Mouse (Mus musculus): ENCODE measurements around the gene Mettl15.
"Not testable (repeated sequence)": the region's sequence is repeated elsewhere in the genome, so short reads cannot be mapped to it uniquely, and the experiment has no call there.

Gene Mettl15

GRCm38 (mm10) chr2:109280600-109281340, at the start of gene Mettl15, which contains the start of gene Kif18a:
Mettl15 (minus strand) TSS chr2:109280748.
Kif18a (plus strand) TSS chr2:109280738.
- peak; percentile 96 for DNase-seq (ENCODE audit: low spot score)

GRCm38 (mm10) chr2:109311369-109311768, 30.8 kb upstream of the Mettl15 start:
- no peak for DNase-seq (ENCODE audit: low spot score)

- DNase-seq (ENCODE audit: low spot score) = no peak
Measured at GRCm38 (mm10) chr2:109303638-109304037, 23.1 kb upstream of the Mettl15 start.

- no peak for DNase-seq (ENCODE audit: low spot score)
Measured at GRCm38 (mm10) chr2:109302234-109302633, 21.7 kb upstream of the Mettl15 start.

GRCm38 (mm10) chr2:109298160-109298559, 17.6 kb upstream of the Mettl15 start:
- DNase-seq (ENCODE audit: low spot score) = no peak

- no peak for DNase-seq (ENCODE audit: low spot score)
Measured at GRCm38 (mm10) chr2:109296264-109296663, 15.7 kb upstream of the Mettl15 start.

GRCm38 (mm10) chr2:109289327-109289726, 8.8 kb upstream of the Mettl15 start:
- DNase-seq (ENCODE audit: low spot score) = no peak

GRCm38 (mm10) chr2:109284121-109284520, 3.6 kb upstream of the Mettl15 start:
- DNase-seq (ENCODE audit: low spot score) = no peak

GRCm38 (mm10) chr2:109281341-109281690, 768 bp upstream of the Mettl15 start:
- DNase-seq (ENCODE audit: low spot score) = no peak

GRCm38 (mm10) chr2:109280272-109280599, 312 bp downstream of the Mettl15 start:
- no peak for DNase-seq (ENCODE audit: low spot score)

GRCm38 (mm10) chr2:109278036-109278435, 2.5 kb downstream of the Mettl15 start:
- DNase-seq (ENCODE audit: low spot score) = peak; percentile 45

GRCm38 (mm10) chr2:109277593-109277992, 3.0 kb downstream of the Mettl15 start:
- no peak for DNase-seq (ENCODE audit: low spot score)

- no peak for DNase-seq (ENCODE audit: low spot score)
Measured at GRCm38 (mm10) chr2:109273098-109273497, 7.5 kb downstream of the Mettl15 start.

- DNase-seq (ENCODE audit: low spot score) = no peak
Measured at GRCm38 (mm10) chr2:109262779-109263178, 17.8 kb downstream of the Mettl15 start.

- DNase-seq (ENCODE audit: low spot score) = no peak
Measured at GRCm38 (mm10) chr2:109241947-109242346, 38.6 kb downstream of the Mettl15 start.

- DNase-seq (ENCODE audit: low spot score) = no peak
Measured at GRCm38 (mm10) chr2:109235741-109236140, 44.8 kb downstream of the Mettl15 start.

- no peak for DNase-seq (ENCODE audit: low spot score)
Measured at GRCm38 (mm10) chr2:109233876-109234275, 46.7 kb downstream of the Mettl15 start.

GRCm38 (mm10) chr2:109230443-109230842, 50.1 kb downstream of the Mettl15 start:
- DNase-seq (ENCODE audit: low spot score) = no peak

GRCm38 (mm10) chr2:109227196-109227595, 53.4 kb downstream of the Mettl15 start:
- no peak for DNase-seq (ENCODE audit: low spot score)

- DNase-seq (ENCODE audit: low spot score) = no peak
Measured at GRCm38 (mm10) chr2:109221470-109221869, 59.1 kb downstream of the Mettl15 start.

GRCm38 (mm10) chr2:109216678-109217077, 63.9 kb downstream of the Mettl15 start:
- not testable (repeated sequence) for DNase-seq (ENCODE audit: low spot score)

GRCm38 (mm10) chr2:109210641-109211040, 69.9 kb downstream of the Mettl15 start:
- not testable (repeated sequence) for DNase-seq (ENCODE audit: low spot score)

- no peak for DNase-seq (ENCODE audit: low spot score)
Measured at GRCm38 (mm10) chr2:109208032-109208431, 72.5 kb downstream of the Mettl15 start.

- no peak for DNase-seq (ENCODE audit: low spot score)
Measured at GRCm38 (mm10) chr2:109182993-109183392, 97.6 kb downstream of the Mettl15 start.
